Mouse (Mus musculus) myocyte (in vitro differentiated cells): ENCODE measurements around the gene 1700023F06Rik. TPM values are rescaled to one million over a fixed set of nuclear protein-coding genes. Genes with fewer than 3 reads are reported as not detected.
A peak's percentile ranks its signal among the peaks of the same experiment; 100 is the strongest.

Experiments
- H3K27me3 ChIP-seq: one replicate; pipeline ENCODE4 v1.6.1; 2011; ENCODE audit not compliant: control insufficient read depth, insufficient read depth, insufficient read length
- H3K36me3 ChIP-seq: one replicate; pipeline ENCODE4 v1.6.1; 2011; ENCODE audit not compliant: control insufficient read depth, insufficient read depth
- H3K4me2 ChIP-seq: one replicate; pipeline ENCODE4 v1.6.1; 2011; ENCODE audit warnings: low read depth, control low read depth
- H3K4me3 ChIP-seq: one replicate; pipeline ENCODE4 v1.5.1; 2011; ENCODE audit warnings: mild to moderate bottlenecking, control low read depth, moderate library complexity
- H3K79me2 ChIP-seq: one replicate; pipeline ENCODE4 v1.6.1; 2011; ENCODE audit not compliant: control insufficient read depth, insufficient read depth
- H3ac ChIP-seq: one replicate; pipeline ENCODE4 v1.6.1; 2011; ENCODE audit not compliant: control insufficient read depth, insufficient read length
- CEBPB ChIP-seq: IDR thresholded peaks from 2 replicates; pipeline ENCODE4 v1.6.1; 2011; ENCODE audit warnings: mild to moderate bottlenecking, moderate library complexity; ENCODE audit not compliant: poor library complexity, insufficient read depth, severe bottlenecking
- E2F4 ChIP-seq: IDR thresholded peaks from one replicate; pipeline ENCODE4 v1.6.1; 2011; ENCODE audit warnings: mild to moderate bottlenecking, control low read depth, moderate library complexity; ENCODE audit not compliant: insufficient read depth
- MAX ChIP-seq: IDR thresholded peaks from one replicate; pipeline ENCODE4 v1.6.1; 2011; ENCODE audit warnings: low read depth, mild to moderate bottlenecking, control low read depth
- MYOD1 ChIP-seq, 3 experiments: IDR thresholded peaks; one replicate each; pipeline ENCODE4 v1.6.1; 2011; ENCODE audit warnings: control low read depth in 2 of 3, low read depth in 2 of 3, mild to moderate bottlenecking in 2 of 3, moderate library complexity in 1 of 3; ENCODE audit not compliant: insufficient read length in 2 of 3, control insufficient read depth in 1 of 3
- MYOG ChIP-seq, 3 experiments: IDR thresholded peaks; one replicate each; pipeline ENCODE4 v1.6.1; 2011; ENCODE audit warnings: control low read depth in 2 of 3, low read depth in 2 of 3, mild to moderate bottlenecking in 2 of 3; ENCODE audit not compliant: insufficient read length in 2 of 3, control insufficient read depth in 1 of 3, insufficient read depth in 1 of 3
- POLR2A ChIP-seq: IDR thresholded peaks from one replicate; pipeline ENCODE4 v1.6.1; 2011; ENCODE audit warnings: low read depth, mild to moderate bottlenecking, control low read depth, moderate library complexity; ENCODE audit not compliant: insufficient read length
- POLR2AphosphoS2 ChIP-seq: IDR thresholded peaks from one replicate; pipeline ENCODE4 v1.6.1; 2011; ENCODE audit warnings: low read depth, control low read depth; ENCODE audit not compliant: insufficient read length
- REST ChIP-seq: IDR thresholded peaks from one replicate; pipeline ENCODE4 v1.6.1; 2011; ENCODE audit warnings: mild to moderate bottlenecking, control low read depth, moderate library complexity; ENCODE audit not compliant: insufficient read depth, insufficient read length
- SRF ChIP-seq: IDR thresholded peaks from one replicate; pipeline ENCODE4 v1.6.1; 2011; ENCODE audit warnings: low read depth; ENCODE audit not compliant: control insufficient read depth, insufficient read length
- TCF12 ChIP-seq: IDR thresholded peaks from one replicate; pipeline ENCODE4 v1.6.1; 2011; ENCODE audit warnings: mild to moderate bottlenecking, control low read depth; ENCODE audit not compliant: poor library complexity, insufficient read depth, severe bottlenecking
- TCF3 ChIP-seq: IDR thresholded peaks from one replicate; pipeline ENCODE4 v1.6.1; 2011; ENCODE audit warnings: low read depth, control low read depth; ENCODE audit not compliant: insufficient read length
- USF1 ChIP-seq: IDR thresholded peaks from one replicate; pipeline ENCODE4 v1.6.1; 2011; ENCODE audit warnings: low read depth, mild to moderate bottlenecking, control low read depth, moderate library complexity
- polyA plus RNA-seq: library from polyadenylated mRNA; unstranded; fragments of >200 nt; fragmentation: generic; extraction: Trizol; gene quantifications from one replicate; pipeline ENCODE4 v1.2.1, GENCODE M21; 2012; ENCODE audit warnings: missing spikeins

The 1700023F06Rik gene
- polyA plus RNA-seq, 1 experiment: not detected

GRCm38 (mm10) chr11:103170111-103170493 is 38.3 kb downstream of the 1700023F06Rik start:
- Histone ChIP-seq H3K79me2 (no peaks in the 10 kb centered on the region), H3K36me3 (no peaks in the 10 kb centered on the region), H3K27me3 (peaks cover 7% of the 10 kb centered on the region), H3K4me2 (peak overlapping the region; percentile 52), H3ac (no peak overlapping the region), H3K4me3 (no peak overlapping the region)
- TF ChIP-seq E2F4 (no peak), CEBPB (no peak), POLR2AphosphoS2 (no peak), TCF12 (no peak), MAX (no peak), USF1 (no peak), TCF3 (no peak), MYOD1 (IDR thresholded peaks at IDR 0.05; ENCODE audit: control insufficient read depth in 1 of 3, insufficient read length in 2 of 3, low read depth in 2 of 3) (no peak), MYOG (IDR thresholded peaks at IDR 0.05; ENCODE audit: control insufficient read depth in 1 of 3, insufficient read depth in 1 of 3, insufficient read length in 2 of 3, low read depth in 2 of 3) (no peak), POLR2A (no peak), REST (no peak), SRF (no peak)

- Histone ChIP-seq H3K79me2 (no peaks in the 10 kb centered on the region), H3K4me3 (no peak overlapping the region), H3ac (no peak overlapping the region), H3K4me2 (no peak overlapping the region), H3K27me3 (peaks cover 7% of the 10 kb centered on the region), H3K36me3 (no peaks in the 10 kb centered on the region)
- TF ChIP-seq POLR2AphosphoS2 (no peak), MYOG (IDR thresholded peaks at IDR 0.05; ENCODE audit: control insufficient read depth in 1 of 3, insufficient read depth in 1 of 3, insufficient read length in 2 of 3, low read depth in 2 of 3) (no peak), TCF3 (no peak), USF1 (no peak), E2F4 (no peak)
Measured at GRCm38 (mm10) chr11:103169664-103170063, 38.7 kb downstream of the 1700023F06Rik start.

- peaks cover 7% of the 10 kb centered on the region for H3K27me3 ChIP-seq
- H3K36me3 ChIP-seq: no peaks in the 10 kb centered on the region
- H3K4me3 ChIP-seq: no peak overlapping the region
- H3K79me2 ChIP-seq: no peaks in the 10 kb centered on the region
- TF ChIP-seq SRF: no peak
- no peak for TF ChIP-seq TCF3
- no peak for TF ChIP-seq POLR2AphosphoS2
- no peak for TF ChIP-seq USF1
- no peak for TF ChIP-seq REST
- TF ChIP-seq CEBPB: no peak
- no peak for TF ChIP-seq MYOG (IDR thresholded peaks at IDR 0.05; ENCODE audit: control insufficient read depth in 1 of 3, insufficient read depth in 1 of 3, insufficient read length in 2 of 3, low read depth in 2 of 3)
- no peak for TF ChIP-seq MYOD1 (IDR thresholded peaks at IDR 0.05; ENCODE audit: control insufficient read depth in 1 of 3, insufficient read length in 2 of 3, low read depth in 2 of 3)
- no peak for TF ChIP-seq TCF12
- no peak for TF ChIP-seq MAX
- TF ChIP-seq POLR2A: no peak
- no peak for TF ChIP-seq E2F4
- H3K4me2 ChIP-seq: no peak overlapping the region
- H3ac ChIP-seq: no peak overlapping the region
Measured at GRCm38 (mm10) chr11:103168690-103169390, 39.5 kb downstream of the 1700023F06Rik start.

GRCm38 (mm10) chr11:103164391-103164790 is 44.0 kb downstream of the 1700023F06Rik start:
- Histone ChIP-seq H3K27me3 (no peaks in the 10 kb centered on the region), H3K36me3 (no peaks in the 10 kb centered on the region), H3K4me2 (no peak overlapping the region), H3K79me2 (no peaks in the 10 kb centered on the region), H3ac (no peak overlapping the region), H3K4me3 (no peak overlapping the region)
- TF ChIP-seq CEBPB (no peak), MYOD1 (IDR thresholded peaks at IDR 0.05; ENCODE audit: control insufficient read depth in 1 of 3, insufficient read length in 2 of 3, low read depth in 2 of 3) (no peak), TCF12 (no peak), MYOG (IDR thresholded peaks at IDR 0.05; ENCODE audit: control insufficient read depth in 1 of 3, insufficient read depth in 1 of 3, insufficient read length in 2 of 3, low read depth in 2 of 3) (no peak), TCF3 (no peak), SRF (no peak), REST (no peak), POLR2AphosphoS2 (no peak)

- Histone ChIP-seq H3K79me2 (no peaks in the 10 kb centered on the region), H3K4me2 (no peak overlapping the region), H3K36me3 (no peaks in the 10 kb centered on the region), H3K4me3 (no peak overlapping the region), H3ac (no peak overlapping the region), H3K27me3 (no peaks in the 10 kb centered on the region)
- TF ChIP-seq REST (no peak), SRF (no peak), CEBPB (no peak), TCF12 (no peak), MYOG (IDR thresholded peaks at IDR 0.05; ENCODE audit: control insufficient read depth in 1 of 3, insufficient read depth in 1 of 3, insufficient read length in 2 of 3, low read depth in 2 of 3) (no peak), MYOD1 (IDR thresholded peaks at IDR 0.05; ENCODE audit: control insufficient read depth in 1 of 3, insufficient read length in 2 of 3, low read depth in 2 of 3) (no peak), POLR2A (no peak), POLR2AphosphoS2 (no peak), E2F4 (no peak), USF1 (no peak)
Measured at GRCm38 (mm10) chr11:103162132-103162531, 46.2 kb downstream of the 1700023F06Rik start.
